Mouse (Mus musculus) kidney, postnatal 25 days (tissue): ENCODE data around the gene Prap1.

Experiments used
- DNase-seq, 2 experiments: peaks; one replicate each; pipeline ENCODE4 v3.0.0; 2021; ENCODE audit warnings: mixed read lengths in 2 of 2

Prap1 gene

DNA sequence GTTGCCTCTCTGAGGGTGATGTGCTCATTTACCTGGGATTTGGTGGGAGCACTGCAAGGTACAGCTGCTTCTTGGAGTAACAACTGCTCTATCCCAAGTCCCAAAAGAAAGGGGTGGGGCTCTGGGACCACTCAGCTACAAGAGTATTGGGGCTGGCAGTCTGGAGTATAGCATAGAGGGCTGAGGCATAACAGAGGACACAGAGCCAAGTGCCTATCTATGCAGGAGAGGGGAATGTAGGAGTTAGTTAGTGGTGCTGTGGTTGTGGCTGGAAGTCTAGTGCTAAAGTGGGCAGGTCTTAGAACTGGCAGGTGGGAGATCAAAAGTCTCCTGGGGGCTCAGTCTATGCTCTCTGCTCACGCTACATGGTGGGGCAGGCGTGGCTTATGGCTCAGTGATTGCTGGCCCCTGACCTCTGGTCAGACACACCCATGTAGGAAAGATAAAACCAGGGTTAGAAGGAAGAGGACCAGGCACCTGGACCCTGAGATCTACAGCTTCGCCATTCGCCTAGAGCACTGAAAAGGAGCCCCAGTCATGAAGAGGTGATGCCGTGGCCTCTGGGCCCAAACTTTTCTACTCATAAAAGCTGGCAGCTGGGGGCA, at the start of gene Prap1:
Prap1 (plus strand) TSS at position 472 of the 605 bp plus-strand sequence.
- peak in 1 of 2 experiments; percentile 12 for DNase-seq

DNA sequence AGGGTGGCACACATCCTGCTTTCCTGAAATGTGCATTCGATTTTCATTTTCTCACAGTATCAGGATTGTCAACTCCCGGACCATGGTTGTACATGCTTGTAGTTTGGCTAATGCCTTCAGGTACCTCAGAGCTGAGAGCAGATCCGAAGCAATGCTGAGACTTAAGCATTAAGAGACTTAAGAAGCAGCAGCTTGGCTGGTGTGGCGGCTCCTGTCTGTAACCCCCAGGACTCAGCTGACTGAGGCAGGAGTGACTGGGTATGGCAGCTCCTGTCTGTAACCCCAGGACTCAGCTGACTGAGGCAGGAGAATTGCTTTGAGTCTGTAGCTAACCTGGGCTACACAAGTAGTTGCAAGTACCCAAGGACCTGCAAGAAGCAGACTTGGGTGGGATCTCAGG, 47.6 kb upstream of the Prap1 start:
- no peak for DNase-seq

DNA sequence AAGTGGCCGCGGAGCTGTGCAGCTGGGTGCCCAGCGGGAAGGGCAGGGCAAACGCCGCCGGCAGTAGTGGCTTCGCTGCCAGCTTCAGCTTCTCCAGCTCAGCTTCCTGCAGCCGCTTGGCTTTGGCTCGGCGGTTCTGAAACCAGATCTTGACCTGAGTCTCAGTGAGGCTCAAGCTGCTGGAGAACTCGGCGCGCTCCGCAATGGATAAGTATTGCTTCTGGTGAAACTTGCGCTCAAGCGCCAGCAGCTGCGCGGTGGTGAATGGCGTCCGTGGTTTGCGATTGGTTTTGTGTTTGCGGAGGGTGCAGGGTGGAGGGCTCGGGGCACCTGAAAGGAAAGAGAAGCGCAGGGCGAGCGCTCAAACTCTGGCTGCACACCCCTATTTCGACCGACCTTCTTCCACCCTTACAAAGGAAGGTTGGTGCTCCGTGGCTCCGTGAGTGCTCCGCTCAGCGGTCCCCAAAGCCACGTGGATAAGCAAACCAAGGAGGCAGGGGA, 45.3 kb upstream of the Prap1 start:
- peak in 1 of 2 experiments; percentile 16 for DNase-seq

DNA sequence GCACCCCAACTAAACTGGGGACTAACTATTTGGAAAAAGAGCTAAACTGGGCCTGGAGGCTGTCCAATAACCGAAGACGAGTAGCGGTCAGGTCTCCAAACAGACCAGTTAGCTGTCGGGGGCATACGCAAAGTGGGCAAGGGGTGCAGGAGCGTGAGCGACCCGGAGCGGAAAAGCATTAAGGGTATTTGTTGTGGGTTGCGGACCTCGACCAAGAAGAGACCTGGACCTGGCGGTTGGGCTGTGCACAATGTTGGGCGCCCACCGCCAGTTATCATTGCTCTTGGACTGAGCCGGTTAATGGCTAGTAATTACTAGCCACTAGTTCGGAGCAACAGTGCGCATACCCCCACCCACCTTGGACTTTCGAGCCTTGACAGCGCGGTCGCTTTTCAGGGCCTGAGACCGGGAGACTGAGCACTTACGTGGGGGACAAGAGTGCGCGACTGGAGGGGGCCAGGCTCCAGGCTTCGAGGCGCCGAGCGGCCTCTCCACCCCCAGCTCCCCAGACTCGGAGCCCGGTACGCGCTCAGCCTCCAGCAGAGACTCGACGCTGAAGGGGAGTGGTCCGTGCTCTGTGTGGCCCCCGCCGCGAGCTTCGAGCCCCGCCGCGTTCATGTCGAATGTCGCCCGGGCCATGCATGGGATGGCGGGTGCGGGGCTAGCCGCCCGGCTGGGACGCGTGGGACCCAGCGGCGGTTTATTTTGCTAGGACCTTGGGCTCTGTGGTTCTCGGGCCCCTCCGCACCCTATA, 44.7 kb upstream of the Prap1 start, which contains the start of gene Msx3:
Msx3 (minus strand) TSS at position 729 of the 754 bp plus-strand sequence.
- no peak for DNase-seq

GRCm38 (mm10) chr7:140049115-140049689, 44.0 kb upstream of the Prap1 start:
- peak; percentile 37 to 49 for DNase-seq

- no peak for DNase-seq
Observed at GRCm38 (mm10) chr7:140054124-140054523, 39.1 kb upstream of the Prap1 start.

DNA sequence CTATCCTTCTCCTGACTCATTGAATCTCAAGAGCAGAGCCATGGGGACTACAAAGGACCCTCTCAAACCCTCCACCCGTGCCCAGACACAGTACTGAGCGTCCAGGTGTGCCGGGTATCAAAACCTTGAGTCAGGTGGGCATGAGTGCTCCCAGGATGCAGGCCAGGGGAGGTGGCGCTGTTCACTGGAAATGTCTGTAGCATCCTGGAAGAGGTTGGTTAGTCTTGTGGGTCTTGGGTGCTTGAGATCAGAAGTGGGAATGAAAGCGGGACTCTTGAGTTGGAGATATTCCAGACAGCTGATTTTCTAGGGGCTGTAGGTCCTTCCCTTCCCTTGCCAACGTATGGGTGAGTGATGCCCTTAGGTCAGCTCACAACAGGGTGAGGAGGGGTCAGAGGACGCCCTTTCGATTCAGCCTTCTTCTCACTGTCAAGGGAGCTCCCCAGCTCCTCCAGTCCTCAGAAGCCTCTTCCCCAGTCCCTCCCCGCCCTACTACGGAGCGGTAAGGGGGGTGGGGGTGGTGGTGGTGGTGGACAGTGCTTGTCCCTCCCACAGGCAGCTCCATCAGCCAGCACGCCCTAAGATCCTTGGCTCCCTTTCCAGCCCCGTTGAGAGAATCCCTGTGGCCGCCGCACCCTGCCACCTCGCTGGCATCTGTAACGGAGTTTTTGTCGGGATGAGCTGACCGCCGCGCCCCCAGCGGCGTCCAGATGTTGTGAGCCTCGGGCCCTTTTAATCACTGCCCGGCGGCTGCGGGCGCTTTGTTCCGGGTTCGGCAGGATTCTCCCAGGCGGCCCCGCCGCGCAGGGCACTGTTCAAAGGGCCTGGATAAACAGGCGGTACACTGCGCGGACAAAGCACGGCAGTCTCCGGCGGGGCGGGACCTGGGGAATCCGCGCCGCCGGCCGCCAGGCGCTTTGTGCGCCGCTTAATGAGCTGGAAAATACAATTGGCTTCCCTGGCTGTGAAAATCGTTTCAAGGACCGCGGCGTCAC, 35.5 kb upstream of the Prap1 start:
- peak; percentile 54 to 62 for DNase-seq

DNA sequence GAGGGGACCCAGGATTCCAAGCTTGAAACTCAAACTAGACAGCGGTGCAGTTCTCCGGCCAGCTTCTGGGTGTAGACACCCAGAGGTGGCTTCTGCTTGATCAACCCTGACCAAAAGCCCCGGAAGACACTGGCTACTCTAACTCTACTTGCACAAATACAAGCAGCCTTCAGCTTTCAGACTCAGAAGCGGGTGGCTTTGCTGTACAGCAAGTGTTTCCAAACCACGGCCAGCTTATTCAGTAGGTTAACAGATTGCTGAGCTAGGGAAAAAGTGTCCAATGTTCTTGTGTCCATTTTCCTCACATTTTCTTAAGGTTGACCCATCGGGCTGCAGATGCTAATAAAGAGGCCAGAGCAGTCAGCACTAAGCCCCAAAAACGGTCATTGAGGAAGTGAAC, 34.7 kb upstream of the Prap1 start:
- DNase-seq: no peak

DNA sequence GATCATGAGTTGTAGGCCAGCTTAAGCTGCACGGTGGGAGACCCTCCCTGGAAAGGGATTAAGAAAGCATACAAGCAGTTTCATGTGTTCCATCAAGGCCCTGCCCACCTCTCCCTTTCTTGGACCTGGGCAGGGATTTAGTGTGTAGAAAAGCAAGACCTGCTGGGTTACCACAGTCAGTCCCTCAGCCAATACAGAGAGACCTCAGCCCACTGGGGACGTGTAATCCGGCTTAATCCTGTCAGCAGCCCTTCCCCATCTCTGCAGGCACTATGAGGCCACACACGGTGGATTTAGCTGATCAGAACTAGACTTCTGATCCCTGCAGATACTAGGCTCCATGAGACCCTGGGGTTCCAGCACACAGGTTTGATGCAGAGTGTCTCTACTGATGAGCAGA, 33.6 kb upstream of the Prap1 start:
- DNase-seq: no peak

GRCm38 (mm10) chr7:140060936-140061831, 32.0 kb upstream of the Prap1 start:
- DNase-seq: peak; percentile 19 to 61

DNA sequence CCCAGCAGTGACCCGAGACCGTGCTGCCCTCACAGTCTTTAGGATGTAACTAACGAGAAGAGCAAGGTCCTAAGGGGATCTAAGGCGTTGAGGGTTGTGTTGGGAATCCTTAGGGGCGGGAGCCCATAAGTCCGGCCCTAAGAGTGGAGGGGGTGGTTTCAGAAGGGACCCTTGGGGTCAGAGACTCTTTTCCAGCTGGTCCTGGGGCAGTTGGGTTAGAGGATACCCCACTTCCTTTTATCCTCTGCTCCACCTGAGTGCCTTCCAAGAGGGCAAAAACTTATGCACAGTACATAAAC, 31.4 kb upstream of the Prap1 start:
- no peak for DNase-seq

GRCm38 (mm10) chr7:140062307-140062706, 30.9 kb upstream of the Prap1 start:
- peak; percentile 39 to 59 for DNase-seq

GRCm38 (mm10) chr7:140063092-140063491, 30.1 kb upstream of the Prap1 start:
- peak; percentile 63 to 84 for DNase-seq

DNA sequence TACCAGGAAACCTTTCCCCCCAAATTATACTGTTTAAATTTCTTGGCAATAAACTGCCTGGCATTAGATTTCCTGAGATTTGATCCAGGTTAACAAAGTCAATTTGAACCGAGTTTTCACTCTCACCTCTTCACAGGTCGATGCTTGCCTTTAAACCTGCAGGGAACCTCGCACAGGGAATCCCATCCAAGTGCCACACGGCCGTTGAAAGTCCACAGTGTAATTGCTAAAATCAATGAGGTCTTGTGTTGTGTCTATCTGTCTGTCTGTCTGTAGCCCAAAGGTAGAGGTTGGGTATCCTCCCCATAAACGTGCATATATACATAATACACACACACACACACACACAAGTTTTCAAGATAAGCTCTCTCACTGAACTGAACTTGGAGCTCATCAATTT, 25.8 kb upstream of the Prap1 start:
- no peak for DNase-seq

DNA sequence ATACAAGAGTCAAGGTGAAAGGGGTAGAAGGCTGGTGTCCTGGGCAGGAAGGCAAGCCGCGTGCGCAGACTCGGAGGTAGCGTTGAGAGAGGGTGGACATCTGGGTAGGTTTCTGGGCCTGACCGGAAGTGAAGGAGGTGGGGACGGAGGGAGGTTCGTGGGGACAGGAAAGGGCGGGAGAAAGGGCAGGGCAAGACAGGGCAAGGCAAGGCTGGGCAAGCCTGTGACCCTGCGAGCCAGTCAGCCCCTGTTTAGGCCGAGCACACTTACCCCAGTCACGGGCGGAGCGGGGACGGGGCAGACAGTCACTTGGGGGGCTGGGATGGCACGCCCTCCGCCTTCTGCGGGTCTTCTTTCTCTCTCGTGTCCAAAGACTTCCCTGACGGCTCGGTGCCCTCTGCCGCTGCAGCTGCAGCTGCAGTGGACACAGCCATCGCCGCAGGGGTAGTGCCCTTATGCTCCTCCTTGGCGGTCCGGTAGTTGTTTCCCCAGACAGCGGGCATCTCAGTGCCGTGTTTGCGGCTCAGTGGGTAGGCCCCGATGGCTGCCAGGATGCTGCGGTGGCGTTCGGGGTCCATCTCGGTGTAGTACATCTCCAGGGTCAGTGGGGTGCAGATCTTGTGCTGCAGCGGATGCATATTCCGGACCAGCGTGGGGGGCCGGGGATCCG, 23.0 kb upstream of the Prap1 start:
- DNase-seq: peak in 1 of 2 experiments; percentile 48

- no peak for DNase-seq
Observed at GRCm38 (mm10) chr7:140077698-140078097, 15.5 kb upstream of the Prap1 start.

DNA sequence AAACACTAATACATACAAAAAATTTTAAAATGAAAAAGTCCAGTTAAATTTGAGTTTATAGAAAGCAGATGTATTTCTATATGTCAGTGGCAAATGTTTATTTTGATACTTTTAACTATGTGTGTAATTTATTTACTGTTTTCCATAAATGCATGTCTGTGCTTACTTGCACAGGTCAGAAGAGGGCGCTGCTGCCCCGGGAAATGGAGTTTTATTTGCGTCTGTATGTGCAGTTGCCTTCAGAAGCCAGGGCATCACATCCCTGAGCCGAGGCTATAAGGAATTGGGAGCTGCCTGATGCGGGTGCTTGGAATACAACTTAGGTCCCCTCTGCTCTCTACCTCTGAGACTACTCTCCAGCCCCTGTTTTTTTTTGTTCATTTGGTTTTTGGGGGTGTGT, 14.5 kb upstream of the Prap1 start:
- DNase-seq: peak; percentile 77 to 79

GRCm38 (mm10) chr7:140080503-140081156, 12.6 kb upstream of the Prap1 start:
- DNase-seq: peak; percentile 75 to 84

DNA sequence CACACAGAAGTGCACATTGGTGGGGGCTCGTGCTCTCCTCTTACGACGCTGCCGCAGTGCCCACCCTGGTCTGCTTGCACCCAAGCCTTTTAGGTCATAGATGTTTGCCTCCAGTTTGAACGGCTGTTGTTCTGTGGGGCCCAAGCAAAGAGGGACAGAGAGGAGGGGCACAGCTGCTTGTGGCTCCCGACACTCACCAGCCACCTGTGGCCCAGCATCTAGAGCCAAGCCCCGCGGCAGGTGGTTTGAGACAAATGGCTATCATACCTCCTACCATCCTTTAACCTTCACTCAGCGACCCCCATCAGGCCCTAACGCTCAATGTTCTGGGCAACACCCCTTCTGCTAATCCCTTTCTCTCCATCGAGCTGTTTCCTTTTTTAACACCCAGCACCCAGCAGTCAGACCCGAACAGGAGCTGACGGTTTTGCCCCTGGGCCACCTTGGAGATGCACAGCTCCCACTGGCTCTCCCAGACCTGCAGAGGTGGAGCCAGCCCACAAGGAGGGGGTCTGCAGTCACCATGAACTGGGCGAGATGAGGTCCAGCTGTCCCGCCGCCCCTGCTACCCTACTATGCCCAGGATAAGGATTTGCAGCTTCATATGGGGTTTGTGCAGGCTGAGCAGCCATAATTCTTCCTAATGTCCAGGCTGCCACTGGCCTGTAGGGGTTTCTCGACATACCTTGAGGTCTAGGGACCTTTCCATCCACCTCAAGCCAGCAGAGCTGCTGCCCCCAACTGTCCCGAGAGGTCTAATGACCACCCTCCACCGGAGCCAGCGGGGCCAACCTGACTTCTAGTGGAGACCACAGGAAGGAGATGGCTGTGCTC, 11.6 kb upstream of the Prap1 start:
- peak in 1 of 2 experiments; percentile 31 for DNase-seq
